Mouse (Mus musculus): ENCODE results near the gene Pxdn. TPM values are rescaled to one million over a fixed set of nuclear protein-coding genes. Genes with fewer than 3 reads are reported as not detected.

Pxdn gene
- polyA plus RNA-seq, 1 experiment from 2014 or later, result 116 TPM

DNA sequence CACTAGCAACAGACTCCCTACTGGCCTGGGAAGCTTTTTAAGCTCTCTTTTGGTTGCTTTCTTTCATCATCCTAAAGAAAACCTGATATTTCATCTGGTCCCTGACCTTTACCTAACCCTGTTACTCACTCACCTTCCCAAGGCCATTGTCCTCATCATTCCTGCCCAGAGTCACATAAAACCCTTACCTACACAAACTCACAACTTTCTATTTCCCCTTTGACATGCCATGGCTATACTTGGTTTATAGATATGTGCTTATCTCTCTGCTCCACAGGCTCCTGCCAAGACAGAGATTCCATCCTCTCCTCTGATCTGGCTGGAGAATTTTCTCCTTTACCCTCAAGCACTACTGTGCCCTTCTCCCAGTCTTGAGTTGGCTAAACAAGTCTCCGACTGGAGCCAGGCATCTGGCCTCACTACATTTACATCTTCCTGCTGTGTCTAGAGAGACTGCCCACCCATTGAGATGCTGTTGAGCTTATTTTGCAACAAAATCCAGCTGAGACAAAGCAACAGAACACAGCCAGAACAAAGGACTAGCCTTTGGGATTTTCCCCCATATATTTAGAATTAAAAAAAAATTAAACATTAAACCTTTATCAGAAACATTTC, 124.2 kb downstream of the Pxdn start:
- 18% methylated on average over 1 of the region's 1 CpGs for WGBS
- no peaks in the 10 kb centered on the region for H3K36me3 ChIP-seq (ENCODE audit: control insufficient read depth, insufficient read depth, low read length)
- H3K9ac ChIP-seq (ENCODE audit: low read length), result no peak overlapping the region
- no peak overlapping the region for H3K4me3 ChIP-seq (ENCODE audit: low read depth, low read length)
- no peak overlapping the region for H3K27ac ChIP-seq (ENCODE audit: low read depth)
- H3K4me1 ChIP-seq (replicated peaks; ENCODE audit: control insufficient read depth, insufficient read depth, low read length), result no peaks in the 10 kb centered on the region
- no peaks in the 10 kb centered on the region for H3K27me3 ChIP-seq (replicated peaks; ENCODE audit: control insufficient read depth, insufficient read depth, low read length)
- H3K9me3 ChIP-seq (ENCODE audit: control insufficient read depth, low read length), result no peaks in the 10 kb centered on the region
- no peak for ATAC-seq (replicated peaks; ENCODE audit: low FRiP score, low TSS enrichment, low read depth)
- DNase-seq (ENCODE audit: low spot score), result no peak
- no peak overlapping the region for H3K4me2 ChIP-seq (ENCODE audit: low read length)

DNA sequence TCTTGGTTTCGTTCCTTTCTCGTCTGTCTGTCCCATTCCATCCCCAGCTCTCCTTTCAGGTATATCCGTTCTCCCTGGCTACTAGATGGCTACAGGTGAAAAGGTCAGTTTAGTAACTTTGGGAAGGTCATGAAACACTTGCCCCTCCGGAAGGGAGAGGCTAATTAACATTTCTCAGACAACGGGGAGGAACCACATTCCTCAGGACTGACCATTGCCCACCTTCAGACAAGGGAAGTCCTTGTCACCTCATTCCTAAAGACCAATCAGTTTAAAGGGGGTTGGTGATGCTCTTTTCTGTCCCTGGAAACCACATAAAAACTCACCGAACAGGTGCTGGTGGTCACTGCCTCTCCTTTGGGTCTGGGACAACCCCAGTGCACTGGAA, 124.7 kb downstream of the Pxdn start:
- no peaks in the 10 kb centered on the region for H3K27me3 ChIP-seq (replicated peaks; ENCODE audit: control insufficient read depth, insufficient read depth, low read length)
- ATAC-seq (replicated peaks; ENCODE audit: low FRiP score, low TSS enrichment, low read depth), result no peak
- H3K4me3 ChIP-seq (ENCODE audit: low read depth, low read length), result no peak overlapping the region
- no peak for DNase-seq (ENCODE audit: low spot score)
- 37% methylated on average over 6 of the region's 6 CpGs for WGBS
- H3K4me1 ChIP-seq (replicated peaks; ENCODE audit: control insufficient read depth, insufficient read depth, low read length), result no peaks in the 10 kb centered on the region
- H3K36me3 ChIP-seq (ENCODE audit: control insufficient read depth, insufficient read depth, low read length), result no peaks in the 10 kb centered on the region
- H3K9ac ChIP-seq (ENCODE audit: low read length), result no peak overlapping the region
- no peaks in the 10 kb centered on the region for H3K9me3 ChIP-seq (ENCODE audit: control insufficient read depth, low read length)
- H3K4me2 ChIP-seq (ENCODE audit: low read length), result no peak overlapping the region
- H3K27ac ChIP-seq (ENCODE audit: low read depth), result no peak overlapping the region

Other genes starting within 250 kb of the Pxdn start
- 0.05 and 0.12 TPM in 2 replicates for gene Tpo, start 195.0 kb downstream of the Pxdn start, polyA plus RNA-seq (2014; fragmentation: Nextera tagmentation; extraction: Ambion mirVana)

All from intestine, embryonic 14.5 days (tissue).